Comparison of ENCODE assay signal across 15 mouse cellular contexts in genomic region chr8:82875135-82875534, GRCm38 (mm10). TPM values are rescaled to one million over a fixed set of nuclear protein-coding genes. Genes with fewer than 3 reads are reported as not detected.
DNase-seq lines count a peak whose midpoint lies in the region; ATAC-seq and TF ChIP-seq lines count a peak whose summit lies in the region.
"Had no signal": no experiment of that assay in that cellular context is flagged by ENCODE, and none has a peak within 500 bp of the region (broad histone marks: within the 10 kb centered on the region; RNA-seq: fewer than 3 reads in every experiment).

No protein-coding gene starts in this region.

- ATAC-seq in kidney, embryonic 16.5 days (ENCODE audit: low FRiP score, low TSS enrichment), result no peak
- ATAC-seq in stomach, embryonic 15.5 days (ENCODE audit: insufficient read depth, low FRiP score, low read depth), result peak; percentile 31; the same call in 1 of the 2 replicates
- no peak for ATAC-seq in stomach, postnatal 0 days (ENCODE audit: low FRiP score, low TSS enrichment)
- ATAC-seq: forebrain, embryonic 16.5 days; intestine, postnatal 0 days had no signal

- no peak for TF ChIP-seq CTCF in stomach, postnatal 0 days (IDR thresholded peaks at IDR 0.05; ENCODE audit: low read depth)
- TF ChIP-seq CTCF in layer of hippocampus, adult 2 months (conservative IDR thresholded peaks at IDR 0.05), result no peak

- H3K4me2 ChIP-seq in kidney, embryonic 16.5 days (replicated peaks; ENCODE audit: low read depth, low read length), result no peak overlapping the region
- H3K4me2 ChIP-seq in stomach, embryonic 15.5 days, result no peak overlapping the region
- H3K4me2 ChIP-seq in stomach, postnatal 0 days (replicated peaks; ENCODE audit: low read depth), result no peak overlapping the region
- H3K4me2 ChIP-seq: embryonic facial prominence, embryonic 13.5 days; liver, embryonic 15.5 days; neural tube, embryonic 13.5 days had no signal

- no peaks in the 10 kb centered on the region for H3K36me3 ChIP-seq in kidney, embryonic 16.5 days (ENCODE audit: insufficient read depth, low read length)
- no peaks in the 10 kb centered on the region for H3K36me3 ChIP-seq in stomach, embryonic 15.5 days
- no peaks in the 10 kb centered on the region for H3K36me3 ChIP-seq in stomach, postnatal 0 days (ENCODE audit: control insufficient read depth, insufficient read depth, low read length)
- H3K36me3 ChIP-seq: embryonic facial prominence, embryonic 13.5 days; liver, embryonic 15.5 days; neural tube, embryonic 13.5 days had no signal

- no peak overlapping the region for H3K9ac ChIP-seq in kidney, embryonic 16.5 days (replicated peaks; ENCODE audit: low read length)
- no peak overlapping the region for H3K9ac ChIP-seq in stomach, embryonic 15.5 days
- no peak overlapping the region for H3K9ac ChIP-seq in stomach, postnatal 0 days (ENCODE audit: low read length)
- H3K9ac ChIP-seq: embryonic facial prominence, embryonic 13.5 days; liver, embryonic 15.5 days; neural tube, embryonic 13.5 days had no signal

- TF ChIP-seq EP300 in stomach, postnatal 0 days (optimal IDR thresholded peaks at IDR 0.05), result no peak

- H3K27ac ChIP-seq in kidney, embryonic 16.5 days (ENCODE audit: low read length), result no peak overlapping the region
- no peak overlapping the region for H3K27ac ChIP-seq in stomach, embryonic 15.5 days
- H3K27ac ChIP-seq in stomach, postnatal 0 days (replicated peaks), result no peak overlapping the region
- no peak overlapping the region for H3K27ac ChIP-seq in layer of hippocampus, adult 2 months
- H3K27ac ChIP-seq: embryonic facial prominence, embryonic 13.5 days; liver, embryonic 15.5 days; neural tube, embryonic 13.5 days had no signal

- no peaks in the 10 kb centered on the region for H3K9me3 ChIP-seq in kidney, embryonic 16.5 days (ENCODE audit: low read length)
- no peaks in the 10 kb centered on the region for H3K9me3 ChIP-seq in stomach, embryonic 15.5 days
- H3K9me3 ChIP-seq in stomach, postnatal 0 days (ENCODE audit: control insufficient read depth, low read length), result no peaks in the 10 kb centered on the region
- H3K9me3 ChIP-seq: embryonic facial prominence, embryonic 13.5 days; liver, embryonic 15.5 days; neural tube, embryonic 13.5 days had no signal

- WGBS in kidney, embryonic 16.5 days, result 61% methylated on average over 7 of the region's 7 CpGs
- WGBS in stomach, embryonic 15.5 days, result 49% methylated on average over 7 of the region's 7 CpGs
- WGBS in stomach, postnatal 0 days, result 42% methylated on average over 7 of the region's 7 CpGs

- peak; percentile 9 for DNase-seq in kidney, adult 9 months
- no peak for DNase-seq in stomach, postnatal 0 days (ENCODE audit: low spot score)
- peak; percentile 21 to 48 for DNase-seq in heart, postnatal 14 days
- no peak for DNase-seq in adrenal gland, adult 2 months
- DNase-seq in layer of hippocampus, adult 2 months (ENCODE audit: low spot score in 2 of 2), result no peak
- DNase-seq: cerebellum, postnatal 10 days; midbrain, embryonic 14.5 days; thymus, postnatal 25 days had no signal

- no peaks in the 10 kb centered on the region for H3K27me3 ChIP-seq in kidney, embryonic 16.5 days (ENCODE audit: insufficient read depth, low read length)
- no peaks in the 10 kb centered on the region for H3K27me3 ChIP-seq in stomach, embryonic 15.5 days (replicated peaks)
- no peaks in the 10 kb centered on the region for H3K27me3 ChIP-seq in stomach, postnatal 0 days (ENCODE audit: control insufficient read depth, insufficient read depth, low read length)
- H3K27me3 ChIP-seq: embryonic facial prominence, embryonic 13.5 days; liver, embryonic 15.5 days; neural tube, embryonic 13.5 days had no signal

- H3K4me1 ChIP-seq in kidney, embryonic 16.5 days (ENCODE audit: insufficient read depth, low read length), result peaks cover 24% of the 10 kb centered on the region; the same call in 1 of the 2 replicates
- 0 out of 2 replicates have a peak, but pooled peaks cover 3% of the 10 kb centered on the region for H3K4me1 ChIP-seq in stomach, embryonic 15.5 days
- H3K4me1 ChIP-seq in stomach, postnatal 0 days (replicated peaks; ENCODE audit: control insufficient read depth, insufficient read depth), result no peaks in the 10 kb centered on the region
- H3K4me1 ChIP-seq: liver, embryonic 15.5 days had no signal

- no peak overlapping the region for H3K4me3 ChIP-seq in kidney, embryonic 16.5 days (ENCODE audit: low read length)
- no peak overlapping the region for H3K4me3 ChIP-seq in stomach, embryonic 15.5 days (replicated peaks)
- no peak overlapping the region for H3K4me3 ChIP-seq in stomach, postnatal 0 days (ENCODE audit: low read depth, low read length)
- no peak overlapping the region for H3K4me3 ChIP-seq in layer of hippocampus, adult 2 months
- H3K4me3 ChIP-seq: embryonic facial prominence, embryonic 13.5 days; liver, embryonic 15.5 days; neural tube, embryonic 13.5 days had no signal

- intact Hi-C loops in heart, postnatal 14 days (cut with DNase I), result no loop called here

RNA-seq across cellular contexts. Expression of gene Rnf150, which starts 12.0 kb away (rescaled TPM):
- polyA plus RNA-seq in kidney, embryonic 16.5 days (2015; fragmentation: Nextera tagmentation; extraction: Ambion mirVana), result 2.0 and 2.4 TPM in 2 replicates
- polyA plus RNA-seq in stomach, embryonic 15.5 days (2015; fragmentation: Nextera tagmentation; extraction: Ambion mirVana), result 1.5 and 1.6 TPM in 2 replicates
- 0.55 and 0.59 TPM in 2 replicates for polyA plus RNA-seq in stomach, postnatal 0 days (2015; fragmentation: Nextera tagmentation; extraction: Ambion mirVana)
- 10 to 100 TPM; 10.6 to 12.9 TPM for total RNA-seq in heart, postnatal 14 days (2021)
- total RNA-seq in adrenal gland, adult 2 months (2021), result 10 to 100 TPM; 13.5 to 14.8 TPM
- polyA plus RNA-seq in adrenal gland, adult 2 months (2012; rRNA removed), result 2.8 and 3.4 TPM in 2 replicates
- 10 to 100 TPM; 49.7 to 50.7 TPM for total RNA-seq in layer of hippocampus, adult 2 months (2021)

Comparison
In these comparisons a context has a peak if more than half of its experiments do, and no peak if none do; other contexts are left out.
1. DNase-seq: peak in kidney, adult 9 months (single experiment) and heart, postnatal 14 days (2 of 2); none in stomach, postnatal 0 days (single experiment), adrenal gland, adult 2 months (single experiment) and layer of hippocampus, adult 2 months (0 of 2).